Mouse (Mus musculus) liver, embryonic 11.5 days (tissue): ENCODE measurements at regions not wholly inside any gene's neighbourhood (a gene's known extent, or its start where the extent isn't known, plus 50 kb on each side); places are given as distances from the start of the nearest gene placed in this dataset.
A peak's percentile ranks its signal among the peaks of the same experiment; 100 is the strongest.

Experiments
- ATAC-seq: fragments of 200-750 bp; cut with Nextera tagmentation; replicated peaks from 2 replicates; pipeline ENCODE4 v1.8.0; 2017; ENCODE audit warnings: moderate number of reproducible peaks, mild to moderate bottlenecking, moderate TSS enrichment, moderate library complexity; ENCODE audit not compliant: low FRiP score
- DNase-seq: peaks from one replicate; pipeline ENCODE4 v3.0.0-alpha.2; 2017; ENCODE audit warnings: low spot score
- H3K27ac ChIP-seq: fragments of 300-500 bp; sonication (generic); 2 replicates; pipeline ENCODE4 v1.5.1; 2014; ENCODE audit warnings: mild to moderate bottlenecking, low read depth, low read length, control low read depth
- H3K27me3 ChIP-seq: fragments of 300-500 bp; sonication (generic); replicated peaks from 2 replicates; pipeline ENCODE4 v1.6.1; 2014; ENCODE audit warnings: low read length, mixed read lengths; ENCODE audit not compliant: control insufficient read depth, insufficient read depth
- H3K36me3 ChIP-seq: fragments of 300-500 bp; sonication (generic); 2 replicates; pipeline ENCODE4 v1.6.1; 2014; ENCODE audit warnings: mild to moderate bottlenecking, low read length, moderate library complexity, mixed read lengths; ENCODE audit not compliant: control insufficient read depth, insufficient read depth
- H3K4me1 ChIP-seq: fragments of 300-500 bp; sonication (generic); replicated peaks from 2 replicates; pipeline ENCODE4 v1.6.1; 2014; ENCODE audit warnings: low read length, mixed read lengths; ENCODE audit not compliant: control insufficient read depth, insufficient read depth
- H3K4me2 ChIP-seq: fragments of 300-500 bp; sonication (generic); 2 replicates; pipeline ENCODE4 v1.6.1; 2014; ENCODE audit warnings: mild to moderate bottlenecking, control low read depth, moderate library complexity
- H3K4me3 ChIP-seq: fragments of 300-500 bp; sonication (generic); 2 replicates; pipeline ENCODE4 v1.5.1; 2014; ENCODE audit warnings: low read depth, low read length, control low read depth
- H3K9ac ChIP-seq: fragments of 300-500 bp; sonication (generic); 2 replicates; pipeline ENCODE4 v1.6.1; 2014; ENCODE audit warnings: low read depth, low read length, control low read depth
- H3K9me3 ChIP-seq: fragments of 300-500 bp; sonication (generic); 2 replicates; pipeline ENCODE4 v1.6.1; 2016; ENCODE audit warnings: low read length, inconsistent platforms, mixed read lengths; ENCODE audit not compliant: control insufficient read depth
- WGBS: fragments of 180-500 bp; shearing (Covaris S2); extraction: QIAGEN DNeasy Blood & Tissue Kit; methylation state at CpG from one replicate; pipeline ENCODE4 v1.1.7; 2014; 5-methylcytosine and 5-hydroxymethylcytosine counted together

GRCm38 (mm10) chr6:101473257-101473925 lies 95.7 kb upstream of the Pdzrn3 start:
- Histone ChIP-seq H3K4me2 (no peak overlapping the region), H3K27me3 (no peaks in the 10 kb centered on the region), H3K4me3 (no peak overlapping the region), H3K4me1 (no peaks in the 10 kb centered on the region), H3K27ac (no peak overlapping the region), H3K36me3 (no peaks in the 10 kb centered on the region), H3K9ac (no peak overlapping the region), H3K9me3 (no peaks in the 10 kb centered on the region)
- DNase-seq (no peak), ATAC-seq (peak; percentile 34; the same call in 1 of the 2 replicates)
- WGBS = 45% methylated on average over 5 of the region's 5 CpGs

- H3K36me3 ChIP-seq = no peaks in the 10 kb centered on the region
- WGBS = 70% methylated on average over 1 of the region's 1 CpGs
- H3K9ac ChIP-seq = no peak overlapping the region
- H3K9me3 ChIP-seq = no peaks in the 10 kb centered on the region
- DNase-seq = no peak
- H3K4me3 ChIP-seq = no peak overlapping the region
- no peaks in the 10 kb centered on the region for H3K27me3 ChIP-seq
- H3K27ac ChIP-seq = no peak overlapping the region
- no peaks in the 10 kb centered on the region for H3K4me1 ChIP-seq
- H3K4me2 ChIP-seq = no peak overlapping the region
- no peak for ATAC-seq
Observed at GRCm38 (mm10) chr6:101464910-101465309, 87.2 kb upstream of the Pdzrn3 start.

GRCm38 (mm10) chr6:101463812-101464320 lies 86.2 kb upstream of the Pdzrn3 start:
- 73% methylated on average over 3 of the region's 3 CpGs for WGBS
- DNase-seq (no peak), ATAC-seq (no peak)
- Histone ChIP-seq H3K36me3 (no peaks in the 10 kb centered on the region), H3K4me3 (no peak overlapping the region), H3K27ac (no peak overlapping the region), H3K4me1 (no peaks in the 10 kb centered on the region), H3K9ac (no peak overlapping the region), H3K9me3 (no peaks in the 10 kb centered on the region), H3K27me3 (no peaks in the 10 kb centered on the region), H3K4me2 (no peak overlapping the region)

DNA sequence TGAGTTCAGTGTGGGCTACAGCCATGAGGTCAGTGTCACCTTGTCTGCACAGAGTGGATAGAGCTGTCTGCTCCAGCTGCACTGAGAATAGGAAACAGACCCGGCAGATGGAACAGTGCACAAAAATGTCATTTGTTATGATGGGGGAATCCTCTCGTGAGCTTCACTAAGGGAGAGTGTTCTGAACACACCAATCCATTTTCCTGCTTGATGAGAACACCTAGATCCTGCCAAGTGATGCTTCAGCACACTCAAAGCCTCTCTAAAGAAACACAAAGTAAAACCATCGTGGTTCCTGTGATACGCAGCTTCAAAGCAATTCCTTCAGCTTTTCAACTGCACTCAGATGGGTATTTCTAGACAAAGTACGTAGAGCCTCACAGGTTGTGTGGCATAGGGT lies 69.0 kb upstream of the Pdzrn3 start:
- Histone ChIP-seq H3K4me1 (no peaks in the 10 kb centered on the region), H3K4me3 (no peak overlapping the region), H3K4me2 (no peak overlapping the region), H3K36me3 (no peaks in the 10 kb centered on the region), H3K9me3 (no peaks in the 10 kb centered on the region), H3K27me3 (no peaks in the 10 kb centered on the region), H3K9ac (no peak overlapping the region), H3K27ac (no peak overlapping the region)
- WGBS = 77% methylated on average over 5 of the region's 5 CpGs
- ATAC-seq = no peak
- no peak for DNase-seq

GRCm38 (mm10) chr6:101446316-101446715 lies 68.6 kb upstream of the Pdzrn3 start:
- Histone ChIP-seq H3K4me3 (no peak overlapping the region), H3K27ac (no peak overlapping the region), H3K9me3 (no peaks in the 10 kb centered on the region), H3K4me2 (no peak overlapping the region), H3K27me3 (no peaks in the 10 kb centered on the region), H3K9ac (no peak overlapping the region), H3K4me1 (no peaks in the 10 kb centered on the region), H3K36me3 (no peaks in the 10 kb centered on the region)
- no peak for DNase-seq
- 62% methylated on average over 2 of the region's 2 CpGs for WGBS
- ATAC-seq = no peak

GRCm38 (mm10) chr6:101432769-101433168 lies 55.1 kb upstream of the Pdzrn3 start:
- H3K4me3 ChIP-seq = no peak overlapping the region
- H3K4me1 ChIP-seq = no peaks in the 10 kb centered on the region
- WGBS = 66% methylated on average over 8 of the region's 8 CpGs
- H3K9ac ChIP-seq = no peak overlapping the region
- H3K27ac ChIP-seq = no peak overlapping the region
- H3K27me3 ChIP-seq = no peaks in the 10 kb centered on the region
- ATAC-seq (no peak), DNase-seq (no peak)
- H3K9me3 ChIP-seq = no peaks in the 10 kb centered on the region
- no peak overlapping the region for H3K4me2 ChIP-seq
- no peaks in the 10 kb centered on the region for H3K36me3 ChIP-seq

DNA sequence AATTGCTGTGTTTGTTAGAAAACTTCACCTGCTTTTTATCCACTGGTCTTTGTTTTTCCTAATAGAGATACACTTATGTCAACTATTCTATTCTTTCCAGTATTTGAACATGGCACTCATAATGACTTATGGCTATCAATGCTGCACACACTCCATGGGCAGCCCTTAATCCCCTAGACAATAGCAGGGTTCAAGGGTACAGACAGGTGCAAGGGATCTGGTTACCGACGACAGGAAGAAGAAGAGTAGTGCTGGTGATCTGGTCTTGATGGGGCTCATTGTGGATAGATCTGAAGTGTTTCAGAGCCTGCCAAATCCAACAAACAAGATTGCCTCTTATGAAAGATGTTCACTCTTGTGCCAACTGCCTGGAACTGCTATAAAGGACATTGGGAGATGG lies 51.9 kb upstream of the Pdzrn3 start:
- ATAC-seq = no peak
- H3K4me2 ChIP-seq = no peak overlapping the region

More for the DNA sequence above, 51.9 kb upstream of the Pdzrn3 start:
- H3K4me3 ChIP-seq = no peak overlapping the region
- H3K27ac ChIP-seq = no peak overlapping the region
- no peak for DNase-seq
- no peaks in the 10 kb centered on the region for H3K4me1 ChIP-seq
- H3K9me3 ChIP-seq = no peaks in the 10 kb centered on the region
- H3K27me3 ChIP-seq = no peaks in the 10 kb centered on the region
- WGBS = 78% methylated on average over 2 of the region's 2 CpGs
- H3K9ac ChIP-seq = no peak overlapping the region
- H3K36me3 ChIP-seq = no peaks in the 10 kb centered on the region
